Mouse (Mus musculus) ES-E14 (cell line): ENCODE measurements around the gene Drd4.

Source experiments
- CHD2 ChIP-seq: IDR thresholded peaks from 2 replicates; pipeline ENCODE4 v1.6.1; 2014; ENCODE audit warnings: mild to moderate bottlenecking, low read depth, low read length, inconsistent platforms
- HCFC1 ChIP-seq: IDR thresholded peaks from 2 replicates; pipeline ENCODE4 v1.6.1; 2012; ENCODE audit warnings: low read length, inconsistent platforms, borderline replicate concordance; ENCODE audit not compliant: insufficient read depth

- no peak for TF ChIP-seq CHD2
- no peak for TF ChIP-seq HCFC1
Observed at GRCm38 (mm10) chr7:141282756-141283155, 9.1 kb upstream of the Drd4 start.
